Mouse (Mus musculus): ENCODE results near the gene Pla2g2c. TPM values are rescaled to one million over a fixed set of nuclear protein-coding genes. Genes with fewer than 3 reads are reported as not detected.

Pla2g2c gene
- polyA plus RNA-seq, 1 experiment: not detected

- Histone ChIP-seq H3K36me3 (ENCODE audit: control insufficient read depth, insufficient read depth) (no peaks in the 10 kb centered on the region), H3K27me3 (ENCODE audit: control insufficient read depth, insufficient read depth, insufficient read length) (peaks cover 22% of the 10 kb centered on the region), H3K4me3 (ENCODE audit: insufficient read depth, poor library complexity, severe bottlenecking) (no peak overlapping the region), H3ac (ENCODE audit: control insufficient read depth, insufficient read length, low read depth) (no peak overlapping the region), H3K79me2 (ENCODE audit: control insufficient read depth, insufficient read depth) (no peaks in the 10 kb centered on the region), H3K79me3 (ENCODE audit: low read depth) (no peaks in the 10 kb centered on the region)
- no peak for TF ChIP-seq CTCF (IDR thresholded peaks at IDR 0.05; ENCODE audit: control insufficient read depth, insufficient read depth, insufficient read length)
- no peak for TF ChIP-seq MYOD1 (IDR thresholded peaks at IDR 0.05; ENCODE audit: control insufficient read depth, insufficient read length, low read depth)
- no peak for TF ChIP-seq FOSL1 (IDR thresholded peaks at IDR 0.05; ENCODE audit: insufficient read depth, low read length, poor library complexity, severe bottlenecking)
- no peak for TF ChIP-seq CEBPB (IDR thresholded peaks at IDR 0.05; ENCODE audit: low read depth)
- no peak for TF ChIP-seq USF1 (IDR thresholded peaks at IDR 0.05; ENCODE audit: low read depth)
- TF ChIP-seq MYOG (IDR thresholded peaks at IDR 0.05; ENCODE audit: control insufficient read depth, extremely low read depth, insufficient read length): no peak
- TF ChIP-seq MAX (IDR thresholded peaks at IDR 0.05): no peak
These were observed 38.8 kb upstream of the Pla2g2c start for GRCm38 (mm10) chr4:138685813-138686212.

GRCm38 (mm10) chr4:138689094-138689512, 35.5 kb upstream of the Pla2g2c start:
- no peaks in the 10 kb centered on the region for H3K79me3 ChIP-seq (ENCODE audit: low read depth)
- no peaks in the 10 kb centered on the region for H3K36me3 ChIP-seq (ENCODE audit: control insufficient read depth, insufficient read depth)
- no peaks in the 10 kb centered on the region for H3K79me2 ChIP-seq (ENCODE audit: control insufficient read depth, insufficient read depth)
- no peak overlapping the region for H3ac ChIP-seq (ENCODE audit: control insufficient read depth, insufficient read length, low read depth)
- TF ChIP-seq MYOG (IDR thresholded peaks at IDR 0.05; ENCODE audit: control insufficient read depth, extremely low read depth, insufficient read length) (no peak), MYOD1 (IDR thresholded peaks at IDR 0.05; ENCODE audit: control insufficient read depth, insufficient read length, low read depth) (no peak), USF1 (IDR thresholded peaks at IDR 0.05; ENCODE audit: low read depth) (no peak), CEBPB (IDR thresholded peaks at IDR 0.05; ENCODE audit: low read depth) (no peak), CTCF (IDR thresholded peaks at IDR 0.05; ENCODE audit: control insufficient read depth, insufficient read depth, insufficient read length) (no peak), FOSL1 (IDR thresholded peaks at IDR 0.05; ENCODE audit: insufficient read depth, low read length, poor library complexity, severe bottlenecking) (no peak), MAX (IDR thresholded peaks at IDR 0.05) (no peak)
- peaks cover 36% of the 10 kb centered on the region for H3K27me3 ChIP-seq (ENCODE audit: control insufficient read depth, insufficient read depth, insufficient read length)
- H3K4me3 ChIP-seq (ENCODE audit: insufficient read depth, poor library complexity, severe bottlenecking): no peak overlapping the region

GRCm38 (mm10) chr4:138690561-138690960, 34.0 kb upstream of the Pla2g2c start:
- Histone ChIP-seq H3ac (ENCODE audit: control insufficient read depth, insufficient read length, low read depth) (no peak overlapping the region), H3K79me2 (ENCODE audit: control insufficient read depth, insufficient read depth) (no peaks in the 10 kb centered on the region), H3K36me3 (ENCODE audit: control insufficient read depth, insufficient read depth) (no peaks in the 10 kb centered on the region), H3K4me3 (ENCODE audit: insufficient read depth, poor library complexity, severe bottlenecking) (no peak overlapping the region), H3K79me3 (ENCODE audit: low read depth) (no peaks in the 10 kb centered on the region), H3K27me3 (ENCODE audit: control insufficient read depth, insufficient read depth, insufficient read length) (peaks cover 36% of the 10 kb centered on the region)
- TF ChIP-seq MYOG (IDR thresholded peaks at IDR 0.05; ENCODE audit: control insufficient read depth, extremely low read depth, insufficient read length) (no peak), MYOD1 (IDR thresholded peaks at IDR 0.05; ENCODE audit: control insufficient read depth, insufficient read length, low read depth) (no peak)

GRCm38 (mm10) chr4:138691443-138692181, 33.0 kb upstream of the Pla2g2c start:
- Histone ChIP-seq H3ac (ENCODE audit: control insufficient read depth, insufficient read length, low read depth) (no peak overlapping the region), H3K79me3 (ENCODE audit: low read depth) (no peaks in the 10 kb centered on the region), H3K79me2 (ENCODE audit: control insufficient read depth, insufficient read depth) (no peaks in the 10 kb centered on the region), H3K36me3 (ENCODE audit: control insufficient read depth, insufficient read depth) (no peaks in the 10 kb centered on the region), H3K4me3 (ENCODE audit: insufficient read depth, poor library complexity, severe bottlenecking) (no peak overlapping the region), H3K27me3 (ENCODE audit: control insufficient read depth, insufficient read depth, insufficient read length) (peaks cover 39% of the 10 kb centered on the region)
- TF ChIP-seq MAX (IDR thresholded peaks at IDR 0.05) (no peak), FOSL1 (IDR thresholded peaks at IDR 0.05; ENCODE audit: insufficient read depth, low read length, poor library complexity, severe bottlenecking) (no peak), MYOD1 (IDR thresholded peaks at IDR 0.05; ENCODE audit: control insufficient read depth, insufficient read length, low read depth) (no peak), CEBPB (IDR thresholded peaks at IDR 0.05; ENCODE audit: low read depth) (no peak), MYOG (IDR thresholded peaks at IDR 0.05; ENCODE audit: control insufficient read depth, extremely low read depth, insufficient read length) (no peak), CTCF (IDR thresholded peaks at IDR 0.05; ENCODE audit: control insufficient read depth, insufficient read depth, insufficient read length) (no peak), USF1 (IDR thresholded peaks at IDR 0.05; ENCODE audit: low read depth) (no peak)

GRCm38 (mm10) chr4:138693043-138693692, 31.4 kb upstream of the Pla2g2c start:
- Histone ChIP-seq H3K27me3 (ENCODE audit: control insufficient read depth, insufficient read depth, insufficient read length) (peaks cover 39% of the 10 kb centered on the region), H3K4me3 (ENCODE audit: insufficient read depth, poor library complexity, severe bottlenecking) (no peak overlapping the region), H3ac (ENCODE audit: control insufficient read depth, insufficient read length, low read depth) (no peak overlapping the region), H3K79me2 (ENCODE audit: control insufficient read depth, insufficient read depth) (no peaks in the 10 kb centered on the region), H3K79me3 (ENCODE audit: low read depth) (no peaks in the 10 kb centered on the region), H3K36me3 (ENCODE audit: control insufficient read depth, insufficient read depth) (no peaks in the 10 kb centered on the region)
- TF ChIP-seq CTCF (IDR thresholded peaks at IDR 0.05; ENCODE audit: control insufficient read depth, insufficient read depth, insufficient read length) (no peak), CEBPB (IDR thresholded peaks at IDR 0.05; ENCODE audit: low read depth) (no peak)

GRCm38 (mm10) chr4:138696720-138697119, 27.9 kb upstream of the Pla2g2c start:
- H3K4me3 ChIP-seq (ENCODE audit: insufficient read depth, poor library complexity, severe bottlenecking): no peak overlapping the region
- TF ChIP-seq USF1 (IDR thresholded peaks at IDR 0.05; ENCODE audit: low read depth): no peak
- no peak for TF ChIP-seq CTCF (IDR thresholded peaks at IDR 0.05; ENCODE audit: control insufficient read depth, insufficient read depth, insufficient read length)
- TF ChIP-seq MYOG (IDR thresholded peaks at IDR 0.05; ENCODE audit: control insufficient read depth, extremely low read depth, insufficient read length): no peak
- TF ChIP-seq FOSL1 (IDR thresholded peaks at IDR 0.05; ENCODE audit: insufficient read depth, low read length, poor library complexity, severe bottlenecking): no peak
- TF ChIP-seq CEBPB (IDR thresholded peaks at IDR 0.05; ENCODE audit: low read depth): no peak
- no peak for TF ChIP-seq MYOD1 (IDR thresholded peaks at IDR 0.05; ENCODE audit: control insufficient read depth, insufficient read length, low read depth)
- no peak for TF ChIP-seq MAX (IDR thresholded peaks at IDR 0.05)
- H3K79me3 ChIP-seq (ENCODE audit: low read depth): no peaks in the 10 kb centered on the region
- H3ac ChIP-seq (ENCODE audit: control insufficient read depth, insufficient read length, low read depth): no peak overlapping the region
- no peaks in the 10 kb centered on the region for H3K36me3 ChIP-seq (ENCODE audit: control insufficient read depth, insufficient read depth)
- H3K27me3 ChIP-seq (ENCODE audit: control insufficient read depth, insufficient read depth, insufficient read length): peaks cover 24% of the 10 kb centered on the region
- no peaks in the 10 kb centered on the region for H3K79me2 ChIP-seq (ENCODE audit: control insufficient read depth, insufficient read depth)
